Mouse (Mus musculus) limb, embryonic 11.5 days (tissue): ENCODE measurements around the gene Nup210l. TPM values are rescaled to one million over a fixed set of nuclear protein-coding genes. Genes with fewer than 3 reads are reported as not detected.

Experiments
- ATAC-seq: fragments of 200-750 bp; cut with Nextera tagmentation; 2 replicates; pipeline ENCODE4 v1.8.0; 2017; ENCODE audit warnings: low read depth; ENCODE audit not compliant: insufficient number of reproducible peaks, low FRiP score, low TSS enrichment
- DNase-seq: peaks from one replicate; pipeline ENCODE4 v3.0.0-alpha.2; 2015; ENCODE audit warnings: low spot score
- H3K27ac ChIP-seq: fragments of 300-500 bp; sonication (generic); replicated peaks from 2 replicates; pipeline ENCODE4 v1.5.1; 2014; ENCODE audit warnings: low read depth, mild to moderate bottlenecking, low read length
- H3K27me3 ChIP-seq: fragments of 300-500 bp; sonication (generic); 2 replicates; pipeline ENCODE4 v1.6.1; 2014; ENCODE audit warnings: mild to moderate bottlenecking, low read length, mixed read lengths; ENCODE audit not compliant: control insufficient read depth, insufficient read depth
- H3K36me3 ChIP-seq: fragments of 300-500 bp; sonication (generic); 2 replicates; pipeline ENCODE4 v1.6.1; 2014; ENCODE audit warnings: mild to moderate bottlenecking, low read length, moderate library complexity, mixed read lengths; ENCODE audit not compliant: control insufficient read depth, insufficient read depth
- H3K4me1 ChIP-seq: fragments of 300-500 bp; sonication (generic); 2 replicates; pipeline ENCODE4 v1.6.1; 2014; ENCODE audit warnings: low read length, mixed read lengths; ENCODE audit not compliant: control insufficient read depth, insufficient read depth
- H3K4me2 ChIP-seq: fragments of 300-500 bp; sonication (generic); 2 replicates; pipeline ENCODE4 v1.6.1; 2014; ENCODE audit warnings: low read depth, mild to moderate bottlenecking, moderate library complexity; ENCODE audit not compliant: severe bottlenecking
- H3K4me3 ChIP-seq: fragments of 300-500 bp; sonication (generic); 2 replicates; pipeline ENCODE4 v1.5.1; 2014; ENCODE audit warnings: low read depth, low read length
- H3K9ac ChIP-seq: fragments of 300-500 bp; sonication (generic); 2 replicates; pipeline ENCODE4 v1.6.1; 2014; ENCODE audit warnings: mild to moderate bottlenecking, low read length
- H3K9me3 ChIP-seq: fragments of 300-500 bp; sonication (generic); 2 replicates; pipeline ENCODE4 v1.6.1; 2016; ENCODE audit warnings: low read length; ENCODE audit not compliant: control insufficient read depth
- WGBS: fragments of 180-500 bp; shearing (Covaris S2); extraction: QIAGEN DNeasy Blood & Tissue Kit; methylation state at CpG from one replicate; pipeline ENCODE4 v1.1.7; 2014; 5-methylcytosine and 5-hydroxymethylcytosine counted together
- polyA plus RNA-seq: library from polyadenylated mRNA; unstranded; fragments of >200 nt; fragmentation: Nextera tagmentation; extraction: Ambion mirVana; gene quantifications from 2 replicates; pipeline ENCODE4 v1.2.1, GENCODE M21; 2014

The Nup210l gene
- polyA plus RNA-seq, 1 experiment from 2014 or later = 0.49 TPM

DNA sequence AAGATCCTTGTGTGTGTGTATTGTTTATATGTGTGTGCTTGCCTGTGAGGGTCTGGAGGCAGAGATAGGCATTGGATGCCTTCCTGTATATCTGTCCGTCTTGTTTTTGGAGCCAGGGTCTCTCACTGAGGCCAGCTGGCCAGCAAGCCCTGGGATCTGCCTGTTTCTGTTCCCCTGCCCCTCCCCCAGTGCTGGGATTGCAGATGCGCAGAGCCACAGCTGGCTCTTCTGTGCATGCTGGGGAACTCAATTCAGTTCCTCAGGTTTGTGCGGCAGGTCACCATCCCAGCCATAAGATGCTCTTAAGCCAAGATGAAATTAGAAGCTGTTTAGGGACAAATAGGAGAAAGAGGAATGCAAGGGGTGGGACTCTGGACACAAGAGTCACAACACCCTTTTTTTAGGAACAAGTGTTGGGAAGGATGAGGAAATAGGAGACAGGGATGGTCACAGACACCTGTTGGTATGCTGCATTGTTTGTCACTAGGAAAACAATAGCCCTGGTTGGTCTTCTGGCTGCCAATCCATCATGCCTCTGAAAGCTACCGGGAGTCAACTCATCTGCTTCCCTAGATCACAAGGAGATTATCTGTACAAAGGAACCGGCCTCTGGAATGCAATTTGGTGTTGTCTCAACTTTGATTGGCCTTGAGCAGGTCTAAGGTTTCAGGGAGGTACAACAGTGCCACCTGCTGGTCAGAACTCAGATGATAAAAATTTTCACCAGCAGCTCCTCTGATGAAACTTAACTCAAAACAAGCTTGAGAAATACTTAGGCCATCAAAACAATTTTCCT lies 26.8 kb upstream of the Nup210l start:
- Histone ChIP-seq H3K4me2 (no peak overlapping the region; the same call in 1 of the 2 replicates), H3K9ac (no peak overlapping the region), H3K27me3 (no peaks in the 10 kb centered on the region), H3K4me3 (no peak overlapping the region), H3K9me3 (no peaks in the 10 kb centered on the region), H3K4me1 (peaks cover 16% of the 10 kb centered on the region), H3K36me3 (no peaks in the 10 kb centered on the region), H3K27ac (no peak overlapping the region)
- no peak for ATAC-seq
- 13% methylated on average over 5 of the region's 5 CpGs for WGBS
- DNase-seq = peak; percentile 90

DNA sequence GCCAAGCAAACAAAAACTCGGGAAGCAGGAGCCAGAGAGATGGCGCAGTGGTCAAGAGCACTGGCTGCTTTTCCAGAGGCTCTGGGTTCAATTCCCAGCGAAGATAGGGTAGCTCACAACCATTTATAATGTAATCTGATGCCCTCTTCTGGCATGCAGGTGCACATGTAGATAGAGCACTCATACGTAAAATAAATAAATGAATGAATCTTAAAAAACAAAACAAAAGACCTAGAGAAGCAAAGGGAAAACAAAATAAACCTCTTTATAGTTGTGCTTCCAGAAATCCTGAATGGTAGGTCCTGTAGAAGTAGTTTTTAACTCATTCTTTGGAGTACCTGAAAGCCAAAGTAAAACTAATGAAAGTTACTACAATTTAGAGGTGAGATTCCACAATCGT lies 25.7 kb upstream of the Nup210l start:
- Histone ChIP-seq H3K9ac (no peak overlapping the region), H3K27me3 (no peaks in the 10 kb centered on the region), H3K4me2 (no peak overlapping the region), H3K4me3 (no peak overlapping the region), H3K9me3 (no peaks in the 10 kb centered on the region), H3K27ac (no peak overlapping the region), H3K4me1 (peaks cover 21% of the 10 kb centered on the region), H3K36me3 (no peaks in the 10 kb centered on the region)
- DNase-seq (no peak), ATAC-seq (no peak)
- WGBS = 57% methylated on average over 5 of the region's 5 CpGs

DNA sequence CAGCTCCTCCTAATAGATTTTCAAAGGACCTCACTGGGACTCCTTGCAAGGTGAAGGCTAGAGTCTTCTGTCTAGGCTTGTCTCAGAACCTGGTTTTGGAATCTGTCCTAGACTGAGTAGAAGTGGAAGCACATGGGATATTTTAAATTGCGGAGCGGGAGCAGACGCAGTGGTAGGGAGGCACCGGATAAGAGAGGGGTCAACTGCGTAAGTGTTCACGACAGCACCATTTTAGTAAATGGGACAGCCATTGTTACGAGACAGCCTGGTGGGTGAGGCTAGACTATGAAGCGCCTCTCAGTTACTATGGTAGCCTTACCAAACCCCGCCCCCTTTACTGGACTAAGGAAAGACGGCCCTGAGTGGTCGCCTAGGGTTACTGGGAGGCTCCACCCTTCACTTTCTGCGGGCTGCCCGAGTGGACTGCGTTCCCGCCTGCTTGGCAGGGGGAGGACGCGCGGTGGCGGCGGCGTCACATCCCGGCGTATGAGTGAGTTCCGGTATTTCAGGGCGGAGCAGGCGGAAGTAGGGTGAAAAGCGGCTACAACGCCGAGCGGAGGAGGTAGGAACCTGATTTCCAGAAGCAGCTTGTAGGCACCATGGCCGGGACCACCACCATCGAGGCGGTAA lies 24.7 kb upstream of the Nup210l start:
- peaks cover 27% of the 10 kb centered on the region for H3K4me1 ChIP-seq
- H3K4me3 ChIP-seq = peak overlapping the region; percentile 81
- ATAC-seq = peak; percentile 95
- no peaks in the 10 kb centered on the region for H3K36me3 ChIP-seq
- H3K27me3 ChIP-seq = no peaks in the 10 kb centered on the region
- H3K4me2 ChIP-seq = peak overlapping the region; percentile 76
- peak overlapping the region; percentile 78 for H3K9ac ChIP-seq
- DNase-seq = peak; percentile 96
- H3K27ac ChIP-seq = peak overlapping the region; percentile 93
- H3K9me3 ChIP-seq = no peaks in the 10 kb centered on the region
- under 1% methylated on average over 33 of the region's 33 CpGs for WGBS

DNA sequence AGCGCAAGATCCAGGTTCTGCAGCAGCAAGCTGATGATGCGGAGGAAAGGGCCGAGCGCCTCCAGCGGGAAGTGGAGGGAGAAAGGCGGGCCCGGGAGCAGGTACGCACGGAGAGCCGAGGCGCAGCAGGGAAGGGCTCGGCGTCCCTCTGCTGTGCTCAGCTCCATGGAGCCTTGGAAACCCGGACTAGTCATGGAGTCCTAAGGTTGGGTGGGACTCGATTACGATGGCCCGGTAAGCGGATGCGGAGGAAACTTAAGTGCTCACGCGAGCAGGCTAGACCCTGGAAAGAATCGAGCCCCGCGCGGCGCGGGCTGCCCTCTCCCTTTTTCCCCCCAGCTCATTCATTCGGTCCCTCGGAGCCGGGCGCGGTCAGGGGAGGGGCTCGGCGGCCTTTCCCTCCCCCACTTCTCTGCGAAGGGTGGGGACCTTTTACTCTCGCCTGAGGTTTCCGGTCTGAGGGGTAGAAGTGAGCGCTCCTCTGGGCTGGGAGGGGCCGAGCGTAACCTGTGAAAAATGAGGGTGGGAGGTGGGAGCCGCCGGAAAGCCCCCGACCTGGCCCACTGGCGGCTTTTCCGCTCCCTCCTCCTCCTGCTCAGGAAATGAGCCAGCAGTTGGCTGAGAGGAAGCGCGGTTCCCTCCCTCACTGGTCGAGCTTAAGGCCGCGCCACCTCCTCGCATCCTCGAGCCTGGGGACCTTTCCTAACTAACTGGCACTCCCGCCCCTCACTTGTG lies 24.0 kb upstream of the Nup210l start:
- under 1% methylated on average over 53 of the region's 53 CpGs for WGBS
- peak; percentile 70 for ATAC-seq
- Histone ChIP-seq H3K9ac (peak overlapping the region; percentile 78), H3K27me3 (no peaks in the 10 kb centered on the region), H3K4me3 (peak overlapping the region; percentile 81), H3K9me3 (no peaks in the 10 kb centered on the region), H3K4me2 (peak overlapping the region; percentile 76), H3K36me3 (no peaks in the 10 kb centered on the region), H3K4me1 (peaks cover 27% of the 10 kb centered on the region), H3K27ac (peak overlapping the region; percentile 93)
- DNase-seq = peak; percentile 84

DNA sequence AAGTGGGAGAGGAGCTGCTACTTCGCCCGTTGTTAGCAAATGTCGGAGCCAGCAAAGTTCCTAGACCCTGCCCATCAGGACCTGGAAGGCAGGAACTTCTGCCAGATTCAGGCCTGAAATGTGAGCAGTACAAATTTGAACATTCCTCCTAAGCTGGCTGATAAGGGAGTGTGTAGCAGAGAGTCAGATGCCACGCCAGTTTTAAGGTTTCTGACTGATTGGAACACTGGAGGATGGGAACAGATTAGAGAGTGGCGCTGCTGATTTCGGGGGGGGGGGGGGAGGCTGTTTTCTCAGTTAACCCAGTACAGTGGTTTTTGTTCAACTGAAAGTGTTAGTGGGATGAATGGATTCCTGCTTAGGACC lies 23.5 kb upstream of the Nup210l start:
- H3K9ac ChIP-seq = peak overlapping the region; percentile 78
- H3K4me1 ChIP-seq = peaks cover 27% of the 10 kb centered on the region
- H3K4me2 ChIP-seq = peak overlapping the region; percentile 76
- no peaks in the 10 kb centered on the region for H3K27me3 ChIP-seq
- H3K9me3 ChIP-seq = no peaks in the 10 kb centered on the region
- DNase-seq = no peak
- WGBS = under 1% methylated on average over 6 of the region's 6 CpGs
- H3K27ac ChIP-seq = peak overlapping the region; percentile 93
- ATAC-seq = no peak
- H3K36me3 ChIP-seq = no peaks in the 10 kb centered on the region
- H3K4me3 ChIP-seq = peak overlapping the region; percentile 81

DNA sequence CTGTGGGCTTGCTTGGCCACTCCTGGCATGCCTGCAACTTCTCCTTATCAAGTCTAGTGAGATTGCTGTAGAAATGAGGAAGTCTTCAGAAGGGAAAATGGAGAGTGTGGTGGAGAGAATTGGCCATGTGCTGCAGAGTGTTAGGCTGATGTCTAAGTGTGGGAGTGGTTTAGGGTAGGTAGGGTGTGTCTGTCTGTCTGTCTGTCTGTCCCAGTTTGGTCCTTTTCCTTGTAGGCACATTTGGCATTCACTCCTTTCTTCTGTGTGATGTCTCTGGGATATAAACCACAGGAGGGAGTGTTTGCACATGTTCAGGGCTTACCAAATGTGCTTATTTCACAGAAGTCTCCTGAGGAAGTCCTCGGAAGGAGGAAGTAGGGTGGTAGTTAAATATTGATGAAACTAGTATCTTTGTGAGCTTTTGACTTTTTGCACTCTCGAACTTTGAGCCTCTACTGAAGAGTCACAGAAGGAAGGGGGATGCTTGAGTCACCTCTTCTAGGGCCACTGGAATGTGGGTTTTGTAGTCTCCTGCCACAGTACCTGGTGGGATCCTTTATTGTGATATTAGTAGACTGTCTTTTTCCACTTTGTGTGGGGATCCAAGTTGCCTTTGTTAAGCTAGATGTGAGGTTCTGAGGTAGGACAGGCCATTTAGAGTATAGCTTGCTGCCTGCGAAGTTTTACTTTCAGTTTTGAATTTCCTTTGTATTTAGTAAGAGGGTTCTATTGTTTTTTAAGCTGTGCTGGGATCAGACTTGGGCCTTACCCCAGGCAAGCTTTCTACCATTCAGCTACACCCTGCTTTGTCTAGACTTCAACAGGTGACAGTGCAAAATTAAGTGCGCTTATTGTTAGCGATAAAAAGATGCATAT lies 22.3 kb upstream of the Nup210l start:
- Histone ChIP-seq H3K9me3 (no peaks in the 10 kb centered on the region), H3K27me3 (no peaks in the 10 kb centered on the region), H3K4me1 (peaks cover 27% of the 10 kb centered on the region), H3K4me3 (peak overlapping the region; percentile 81; the same call in 1 of the 2 replicates), H3K27ac (no peak overlapping the region), H3K4me2 (peak overlapping the region; percentile 76), H3K36me3 (no peaks in the 10 kb centered on the region; the same call in 1 of the 2 replicates), H3K9ac (no peak overlapping the region)
- 81% methylated on average over 5 of the region's 5 CpGs for WGBS
- DNase-seq = no peak
- no peak for ATAC-seq

DNA sequence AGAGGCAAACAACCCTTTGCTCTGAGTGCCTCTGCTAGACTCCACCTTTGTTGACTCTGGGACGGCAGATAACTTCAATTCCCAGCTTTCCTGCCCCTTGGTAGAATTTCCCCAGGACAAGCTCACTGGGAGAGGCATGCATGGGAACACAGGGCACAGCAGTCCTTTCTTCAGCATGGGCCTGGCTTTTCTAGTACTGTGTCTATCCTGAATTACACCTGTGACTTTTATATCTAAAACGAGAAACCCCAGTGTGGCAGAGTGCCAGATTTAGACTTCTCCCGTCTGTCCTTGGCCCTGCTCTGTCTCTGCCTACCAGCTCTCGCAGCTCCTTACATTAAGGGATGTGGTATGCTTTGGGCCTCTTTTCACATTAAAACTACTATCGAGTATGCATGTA lies 20.9 kb upstream of the Nup210l start:
- Histone ChIP-seq H3K9me3 (no peaks in the 10 kb centered on the region), H3K4me2 (no peak overlapping the region), H3K27me3 (no peaks in the 10 kb centered on the region), H3K27ac (no peak overlapping the region), H3K4me1 (peaks cover 22% of the 10 kb centered on the region), H3K36me3 (peaks cover 5% of the 10 kb centered on the region; the same call in 1 of the 2 replicates), H3K4me3 (no peak overlapping the region), H3K9ac (no peak overlapping the region)
- DNase-seq (no peak), ATAC-seq (no peak)
- 76% methylated on average over 5 of the region's 5 CpGs for WGBS
